Mouse (Mus musculus): ENCODE measurements around the gene Rps28.

- TF ChIP-seq CTCF (IDR thresholded peaks at IDR 0.05; ENCODE audit: borderline replicate concordance, insufficient read depth, low read length) (no peak), POLR2A (IDR thresholded peaks at IDR 0.05; ENCODE audit: low read depth, low read length) (no peak)
These were observed 11.4 kb downstream of the Rps28 start for GRCm38 (mm10) chr17:33812990-33813389.
